Mouse (Mus musculus): ENCODE data around the gene Ccdc74a. TPM values are rescaled to one million over a fixed set of nuclear protein-coding genes. Genes with fewer than 3 reads are reported as not detected.
"Not testable (repeated sequence)": the region's sequence is repeated elsewhere in the genome, so short reads cannot be mapped to it uniquely, and the experiment has no call there.

The Ccdc74a gene
- 10 to 100 TPM; 30.3 to 32.3 TPM for total RNA-seq (2021)

GRCm38 (mm10) chr16:17646310-17647114 lies at the start of gene Ccdc74a:
Gene Ccdc74a, plus strand, starts transcription at chr16:17646470.
- intact Hi-C loops (cut with DNase I), result loop anchor here (10.0 kb wide), 1 partner anchor 168 kb away; no protein-coding TSS in a partner anchor
- DNase-seq (ENCODE audit: extremely low spot score in 1 of 2, low spot score in 2 of 2), result peak; percentile 61 to 89

- intact Hi-C loops (cut with DNase I), result no loop called here
- no peak for DNase-seq (ENCODE audit: extremely low spot score in 1 of 2, low spot score in 2 of 2)
These were observed 45.2 kb upstream of the Ccdc74a start for GRCm38 (mm10) chr16:17600944-17601562.

GRCm38 (mm10) chr16:17604941-17605340 lies 41.3 kb upstream of the Ccdc74a start:
- DNase-seq (ENCODE audit: extremely low spot score in 1 of 2, low spot score in 2 of 2), result no peak
- intact Hi-C loops (cut with DNase I), result no loop called here

GRCm38 (mm10) chr16:17605684-17606083 lies 40.6 kb upstream of the Ccdc74a start:
- intact Hi-C loops (cut with DNase I), result no loop called here
- DNase-seq (ENCODE audit: extremely low spot score in 1 of 2, low spot score in 2 of 2), result no peak

- intact Hi-C loops (cut with DNase I), result no loop called here
- DNase-seq (ENCODE audit: extremely low spot score in 1 of 2, low spot score in 2 of 2), result no peak
These were observed 34.9 kb upstream of the Ccdc74a start for GRCm38 (mm10) chr16:17611383-17611782.

GRCm38 (mm10) chr16:17614740-17615139 lies 31.5 kb upstream of the Ccdc74a start:
- intact Hi-C loops (cut with DNase I), result loop anchor here (5.0 kb wide), 1 partner anchor 57 kb away; no protein-coding TSS in a partner anchor
- not testable (repeated sequence) for DNase-seq (ENCODE audit: extremely low spot score in 1 of 2, low spot score in 2 of 2)

- DNase-seq (ENCODE audit: extremely low spot score in 1 of 2, low spot score in 2 of 2), result no peak
- intact Hi-C loops (cut with DNase I), result loop anchor here (5.0 kb wide), 1 partner anchor 59 kb away; no protein-coding TSS in a partner anchor
These were observed 30.1 kb upstream of the Ccdc74a start for GRCm38 (mm10) chr16:17616212-17616611.

- peak in 1 of 2 experiments; percentile 57 for DNase-seq (ENCODE audit: extremely low spot score in 1 of 2, low spot score in 2 of 2)
- intact Hi-C loops (cut with DNase I), result loop anchor here (5.0 kb wide), 1 partner anchor 61 kb away; no protein-coding TSS in a partner anchor
These were observed 28.2 kb upstream of the Ccdc74a start for GRCm38 (mm10) chr16:17617922-17618565.

- intact Hi-C loops (cut with DNase I), result loop anchor here (5.0 kb wide), 1 partner anchor 62 kb away; no protein-coding TSS in a partner anchor
- peak; percentile 84 to 92 for DNase-seq (ENCODE audit: extremely low spot score in 1 of 2, low spot score in 2 of 2)
These were observed 26.8 kb upstream of the Ccdc74a start, which contains the start of gene Smpd4 for GRCm38 (mm10) chr16:17619198-17620105. Gene Smpd4, plus strand, starts transcription at chr16:17619354.

GRCm38 (mm10) chr16:17621936-17622335 lies 24.3 kb upstream of the Ccdc74a start:
- no peak for DNase-seq (ENCODE audit: extremely low spot score in 1 of 2, low spot score in 2 of 2)
- intact Hi-C loops (cut with DNase I), result no loop called here

- intact Hi-C loops (cut with DNase I), result no loop called here
- no peak for DNase-seq (ENCODE audit: extremely low spot score in 1 of 2, low spot score in 2 of 2)
These were observed 20.6 kb upstream of the Ccdc74a start for GRCm38 (mm10) chr16:17625488-17626268.

- intact Hi-C loops (cut with DNase I), result no loop called here
- DNase-seq (ENCODE audit: extremely low spot score in 1 of 2, low spot score in 2 of 2), result no peak
These were observed 20.1 kb upstream of the Ccdc74a start for GRCm38 (mm10) chr16:17626269-17626555.

- DNase-seq (ENCODE audit: extremely low spot score in 1 of 2, low spot score in 2 of 2), result no peak
- intact Hi-C loops (cut with DNase I), result no loop called here
These were observed 13.7 kb upstream of the Ccdc74a start for GRCm38 (mm10) chr16:17632580-17632979.

- no peak for DNase-seq (ENCODE audit: extremely low spot score in 1 of 2, low spot score in 2 of 2)
- intact Hi-C loops (cut with DNase I), result no loop called here
These were observed 12.6 kb upstream of the Ccdc74a start for GRCm38 (mm10) chr16:17633481-17634181.

- no peak for DNase-seq (ENCODE audit: extremely low spot score in 1 of 2, low spot score in 2 of 2)
- intact Hi-C loops (cut with DNase I), result no loop called here
These were observed 9.4 kb upstream of the Ccdc74a start for GRCm38 (mm10) chr16:17636904-17637303.

GRCm38 (mm10) chr16:17637610-17638009 lies 8.7 kb upstream of the Ccdc74a start:
- intact Hi-C loops (cut with DNase I), result no loop called here
- DNase-seq (ENCODE audit: extremely low spot score in 1 of 2, low spot score in 2 of 2), result no peak

- intact Hi-C loops (cut with DNase I), result no loop called here
These were observed 8.1 kb upstream of the Ccdc74a start for GRCm38 (mm10) chr16:17638036-17638628.

More at GRCm38 (mm10) chr16:17638036-17638628, 8.1 kb upstream of the Ccdc74a start:
- no peak for DNase-seq (ENCODE audit: extremely low spot score in 1 of 2, low spot score in 2 of 2)

Data from left cerebral cortex, postnatal 10 days (tissue).